Mouse (Mus musculus) kidney, adult 18-20 months (tissue): ENCODE measurements around the gene 4931422A03Rik.

Source experiments
- DNase-seq: peaks from one replicate; pipeline ENCODE4 v3.0.0; 2021

The 4931422A03Rik gene

DNA sequence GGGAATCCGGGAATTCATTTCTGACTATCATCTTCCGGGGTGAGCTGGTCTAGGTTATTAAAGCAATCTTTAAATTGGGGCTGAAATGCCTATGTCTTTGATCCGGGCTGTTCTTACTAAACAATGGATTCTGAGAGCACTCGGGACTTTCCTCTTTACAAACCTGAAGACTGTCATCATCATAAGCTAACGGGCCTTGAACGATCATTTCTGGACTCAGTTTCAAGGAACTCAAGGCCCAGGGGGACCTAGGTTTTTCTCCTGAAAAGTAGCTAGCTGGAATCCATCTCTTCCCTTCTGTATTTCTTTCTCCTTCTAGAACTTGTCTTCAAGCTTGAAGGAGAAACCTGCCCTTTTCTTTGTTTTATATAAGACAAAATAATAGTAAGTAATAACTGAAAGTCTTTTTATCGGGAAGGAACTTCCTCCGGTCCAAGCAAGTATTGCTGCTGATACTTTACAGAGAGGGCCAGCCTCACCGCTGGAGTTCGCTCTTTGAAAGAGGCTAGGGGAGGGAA, 59.2 kb downstream of the 4931422A03Rik start:
- DNase-seq = no peak

DNA sequence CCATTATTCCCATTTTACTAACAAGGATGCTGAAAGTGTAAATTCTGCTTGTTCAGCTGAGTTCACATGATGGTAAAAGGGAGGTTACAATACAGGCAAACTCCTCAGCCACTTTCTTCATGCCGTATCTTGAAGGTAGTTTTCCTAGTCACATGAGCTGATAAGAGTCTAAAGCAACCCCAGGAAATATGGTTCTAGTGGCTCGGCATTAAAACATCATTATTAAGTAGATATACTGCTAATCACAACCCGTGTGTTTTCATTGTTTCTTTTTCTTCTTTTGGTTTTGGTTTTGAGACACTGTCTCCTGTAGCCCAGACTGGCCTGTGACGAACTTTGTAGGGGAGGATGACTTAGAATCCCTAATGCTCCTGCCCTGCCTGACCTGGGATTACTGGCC, 60.0 kb downstream of the 4931422A03Rik start:
- DNase-seq = no peak

DNA sequence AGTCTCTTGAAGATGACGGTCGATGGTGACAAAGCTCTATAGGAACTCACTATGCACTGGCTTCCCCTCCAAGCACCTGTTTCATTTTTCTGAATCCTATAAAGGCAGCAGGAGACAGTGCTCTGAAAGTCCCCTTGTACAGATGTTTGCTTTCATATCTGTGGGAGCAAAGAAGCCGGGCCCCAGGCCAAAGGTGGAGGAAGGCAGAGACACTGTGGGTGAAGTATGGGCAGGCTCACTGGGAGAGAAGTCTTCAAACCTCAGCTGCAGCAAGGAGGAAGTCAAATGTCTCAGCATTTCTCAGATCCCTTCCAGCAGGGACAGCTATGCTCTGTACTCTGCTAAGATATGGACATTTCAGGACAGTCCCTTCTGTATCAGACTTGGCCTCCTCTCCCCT, 62.8 kb downstream of the 4931422A03Rik start:
- DNase-seq = no peak

DNA sequence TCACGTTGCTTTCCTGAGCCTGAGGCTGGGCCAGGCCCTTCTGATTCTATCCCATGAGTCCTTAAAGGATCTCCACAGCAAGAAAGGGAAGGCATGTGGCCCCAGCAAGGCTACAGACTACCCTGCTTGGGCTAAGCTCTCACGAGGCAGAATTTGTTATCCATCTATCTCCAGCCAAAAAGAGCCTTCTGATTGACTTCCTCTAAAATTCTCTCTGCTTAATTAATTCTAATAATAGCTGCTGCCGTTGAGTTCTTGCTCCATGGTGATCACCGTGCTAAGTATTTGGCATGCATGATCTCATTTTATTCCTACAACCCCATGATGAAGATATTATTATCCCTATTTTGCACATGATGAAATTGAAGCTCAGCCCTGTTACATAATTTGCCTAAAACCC, 65.8 kb downstream of the 4931422A03Rik start:
- no peak for DNase-seq

DNA sequence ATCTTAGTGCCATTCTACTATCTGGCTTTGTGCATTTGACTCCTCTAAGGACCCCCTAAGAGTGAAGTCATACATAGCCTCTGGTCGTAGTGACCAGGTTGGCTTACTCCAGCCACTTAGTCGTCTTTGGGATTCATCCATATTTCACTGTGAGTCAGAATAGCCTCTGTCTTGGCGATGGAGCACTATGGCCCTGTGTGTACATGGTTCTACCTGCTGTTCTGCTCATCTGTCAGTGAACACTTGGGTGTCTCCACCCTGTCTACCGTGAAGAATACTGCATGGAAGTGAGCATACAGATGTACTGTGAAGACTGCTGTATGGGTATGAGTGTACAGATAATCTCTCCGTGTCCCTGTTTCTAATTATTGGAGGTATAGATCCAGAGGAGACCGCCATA, 68.6 kb downstream of the 4931422A03Rik start:
- no peak for DNase-seq

DNA sequence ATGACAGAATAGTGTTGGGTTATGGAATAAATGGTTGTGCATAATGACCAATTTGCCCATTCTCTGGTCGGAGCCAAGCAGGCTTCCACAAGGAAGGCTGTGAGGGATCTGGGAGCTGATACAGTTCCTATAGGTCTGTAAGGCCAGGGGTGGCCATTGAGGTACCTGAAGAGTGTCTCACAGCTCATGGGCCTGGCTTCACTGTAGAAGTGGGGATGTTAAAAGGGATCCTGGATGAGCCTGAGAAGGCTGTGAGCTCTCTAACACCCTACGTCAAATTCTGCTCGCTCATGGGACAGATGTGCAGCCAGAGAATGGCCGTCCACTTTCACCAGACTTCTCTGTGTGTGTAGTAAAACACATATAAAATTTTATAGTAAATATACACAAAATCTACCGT, 69.1 kb downstream of the 4931422A03Rik start:
- no peak for DNase-seq

DNA sequence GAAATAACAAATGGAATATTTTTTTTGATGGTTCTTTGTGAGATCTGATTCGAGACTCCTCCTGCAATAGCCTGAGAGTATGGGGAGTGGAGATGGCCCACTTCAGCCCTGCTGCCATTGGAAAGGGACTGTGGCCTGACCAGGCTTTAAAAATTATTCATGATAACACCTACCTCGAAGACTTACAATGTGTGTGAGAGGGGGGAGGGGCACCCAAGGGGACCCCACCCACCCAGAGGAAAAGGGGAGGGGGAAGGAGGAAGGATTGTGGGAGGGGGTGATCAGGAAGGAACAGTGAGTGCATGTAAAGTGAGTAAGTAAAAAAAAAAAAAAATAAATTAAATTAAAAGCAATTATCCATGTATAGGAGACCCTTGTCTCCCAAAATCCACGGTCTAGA, 69.5 kb downstream of the 4931422A03Rik start:
- DNase-seq = no peak

DNA sequence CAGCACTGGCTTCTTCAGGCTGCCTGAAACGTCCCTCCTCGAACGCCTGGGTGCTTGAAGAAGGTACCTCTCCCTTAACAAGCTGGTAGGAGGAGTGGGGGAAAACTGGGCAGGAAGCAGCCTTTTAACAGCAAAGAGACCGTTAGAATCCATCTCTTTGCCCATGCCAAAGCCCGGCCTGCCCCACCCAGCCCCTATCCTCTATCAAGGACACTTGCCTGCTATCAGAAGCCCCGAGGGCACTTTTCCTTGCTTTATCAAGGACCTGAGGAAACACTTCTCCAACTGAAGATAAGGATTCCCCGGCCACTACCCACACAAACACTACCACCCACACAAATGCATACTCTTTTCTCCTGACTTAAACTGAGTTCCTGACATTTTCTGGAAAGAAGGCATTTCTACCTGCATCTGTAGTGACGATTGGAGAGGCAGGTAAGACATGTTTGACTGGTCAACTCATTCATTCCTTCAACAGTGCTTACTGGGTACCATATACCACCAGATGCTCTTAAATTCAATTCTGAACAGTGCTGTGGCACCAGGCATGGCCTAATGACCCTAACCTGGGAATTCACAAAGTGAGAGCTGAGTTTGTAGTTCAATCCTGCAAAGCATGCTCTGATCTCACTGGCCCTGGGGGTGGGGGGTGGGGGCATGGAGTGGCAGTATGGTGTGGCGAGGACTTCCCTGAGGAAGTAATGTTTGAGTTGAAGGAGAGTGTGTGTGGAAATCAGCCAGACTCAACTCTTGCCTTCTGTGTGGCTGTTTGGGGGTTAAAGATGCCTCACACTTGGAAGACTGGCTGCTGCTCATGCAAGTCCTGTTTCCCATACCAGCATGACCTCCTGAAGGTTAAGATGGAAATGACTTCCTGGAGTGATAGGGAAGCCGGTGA, 70.3 kb downstream of the 4931422A03Rik start, which contains the start of gene Lmo2:
Gene Lmo2 (plus strand): TSS at position 338 of the 898 bp plus-strand sequence.
- DNase-seq = no peak

DNA sequence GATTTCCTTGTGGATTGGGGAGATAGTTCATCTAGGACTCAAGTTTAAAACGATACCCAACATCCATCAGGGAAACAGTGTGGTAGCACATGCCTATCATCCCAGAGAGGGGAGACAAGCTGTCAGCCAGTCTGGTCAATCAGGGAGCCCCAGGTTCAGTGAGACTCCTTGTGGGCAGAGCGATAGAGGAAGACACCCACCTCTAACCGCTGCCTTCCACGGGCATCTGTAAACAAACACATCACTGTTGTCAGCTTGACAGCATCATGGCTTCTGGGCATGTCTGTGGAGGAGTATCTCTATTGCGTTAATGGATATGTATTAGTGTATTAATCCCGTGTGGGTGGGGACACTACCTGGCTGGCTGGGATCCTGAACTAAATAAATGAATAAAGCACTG, 71.3 kb downstream of the 4931422A03Rik start:
- DNase-seq = no peak

DNA sequence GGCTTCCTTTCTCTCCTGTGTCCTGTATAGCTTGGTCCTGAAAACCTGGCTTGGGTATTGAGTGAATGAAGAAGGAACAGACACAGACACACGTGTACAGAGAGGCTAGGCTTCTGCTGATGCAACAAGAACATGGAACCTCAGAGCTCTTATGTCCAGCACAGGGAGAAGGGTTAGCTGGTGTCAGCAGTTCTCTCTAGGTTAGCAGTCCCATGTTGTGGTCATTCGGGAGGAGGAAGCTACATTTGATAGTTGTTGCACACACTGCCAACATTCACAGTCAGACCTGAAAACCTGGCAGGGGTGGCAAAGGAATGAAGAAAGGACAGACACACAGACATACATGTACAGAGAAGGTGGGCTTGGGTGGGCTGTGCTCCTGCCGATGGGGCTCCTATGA, 72.4 kb downstream of the 4931422A03Rik start:
- DNase-seq = no peak

DNA sequence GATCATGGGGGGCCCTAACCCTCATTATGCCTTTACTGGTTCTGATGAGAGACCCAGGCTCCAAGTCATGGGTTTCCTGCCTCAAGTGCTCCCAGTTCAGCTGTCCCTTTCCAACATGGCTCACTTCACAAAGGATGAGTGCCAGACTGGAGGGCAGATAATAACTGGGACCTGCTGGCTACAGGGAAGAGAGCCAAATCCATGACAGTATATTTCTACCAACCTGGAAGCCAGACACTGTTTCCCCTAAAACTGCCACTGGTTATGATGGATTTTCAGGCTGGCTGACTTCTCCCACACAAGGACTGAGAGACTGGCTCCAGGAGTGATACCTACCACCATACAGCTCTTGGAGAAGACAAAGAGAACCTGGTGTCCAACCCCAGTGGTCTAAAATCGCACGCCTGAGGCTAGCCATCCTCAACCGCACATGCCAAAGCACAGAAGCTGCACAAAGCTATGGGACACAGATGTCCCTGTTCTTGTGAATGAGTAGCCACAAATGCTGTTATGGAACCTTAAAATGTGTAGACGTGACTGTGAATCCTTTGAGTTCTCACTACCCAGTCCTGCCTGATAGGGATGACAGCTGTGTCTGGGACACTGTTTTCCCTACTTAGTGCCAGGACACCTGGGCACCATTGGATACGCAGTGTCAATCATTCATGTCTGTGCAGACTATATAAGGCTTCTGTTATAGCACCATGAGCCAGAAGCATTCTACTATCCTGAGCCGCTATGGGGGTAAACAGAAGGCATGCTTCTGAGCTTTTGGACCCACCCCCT, 74.9 kb downstream of the 4931422A03Rik start:
- no peak for DNase-seq

DNA sequence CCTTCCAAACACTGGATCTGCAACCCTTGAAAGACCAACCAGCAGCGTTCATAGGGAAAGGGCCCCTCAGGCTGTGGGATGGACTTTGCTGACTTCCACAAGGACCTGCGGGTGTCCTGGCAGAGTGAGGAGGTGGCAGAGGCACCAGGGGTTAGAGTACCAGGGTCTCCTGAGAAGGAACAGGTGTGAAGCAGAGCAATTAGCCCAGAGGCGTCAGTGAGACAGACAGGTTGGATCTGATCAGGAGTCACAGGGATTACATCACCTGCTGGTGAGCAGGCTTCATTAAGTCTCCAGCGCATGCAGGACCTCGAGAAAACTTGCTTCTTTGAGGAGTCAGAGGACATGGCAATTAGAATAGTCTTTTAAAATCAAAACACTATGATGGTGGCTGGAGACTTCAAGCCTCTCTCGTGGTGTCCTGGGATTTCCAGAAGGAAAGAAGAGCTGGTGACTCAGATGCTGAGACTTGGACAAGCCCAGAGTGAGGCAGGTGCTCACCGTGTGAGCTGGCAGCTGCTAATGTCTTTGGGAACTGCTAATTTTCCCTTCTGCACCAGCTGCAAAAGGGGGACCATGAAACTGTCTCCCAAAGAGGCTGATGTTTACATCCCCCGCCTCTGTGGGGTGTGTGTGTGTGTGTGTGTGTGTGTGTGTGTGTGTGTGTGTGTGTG, 80.0 kb downstream of the 4931422A03Rik start:
- no peak for DNase-seq

DNA sequence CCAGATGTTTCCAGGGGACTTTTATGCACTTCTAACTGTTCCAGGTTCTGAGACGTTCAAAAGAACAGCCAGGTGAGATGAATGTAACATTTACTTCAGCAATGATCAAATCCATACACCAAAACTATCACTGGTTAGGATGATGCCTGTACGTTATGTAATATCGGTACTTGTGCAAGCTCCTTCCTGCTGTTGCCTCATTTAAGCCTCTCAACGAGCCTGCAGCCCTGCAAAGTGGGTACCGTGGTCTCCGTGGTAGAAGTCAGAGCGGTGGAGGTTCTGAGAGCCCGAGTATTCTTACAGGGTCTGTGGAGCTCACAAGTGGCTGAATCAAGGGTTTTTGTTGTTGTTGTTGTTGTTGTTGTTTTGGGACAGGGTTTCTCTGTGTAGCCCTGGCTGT, 81.3 kb downstream of the 4931422A03Rik start:
- no peak for DNase-seq

DNA sequence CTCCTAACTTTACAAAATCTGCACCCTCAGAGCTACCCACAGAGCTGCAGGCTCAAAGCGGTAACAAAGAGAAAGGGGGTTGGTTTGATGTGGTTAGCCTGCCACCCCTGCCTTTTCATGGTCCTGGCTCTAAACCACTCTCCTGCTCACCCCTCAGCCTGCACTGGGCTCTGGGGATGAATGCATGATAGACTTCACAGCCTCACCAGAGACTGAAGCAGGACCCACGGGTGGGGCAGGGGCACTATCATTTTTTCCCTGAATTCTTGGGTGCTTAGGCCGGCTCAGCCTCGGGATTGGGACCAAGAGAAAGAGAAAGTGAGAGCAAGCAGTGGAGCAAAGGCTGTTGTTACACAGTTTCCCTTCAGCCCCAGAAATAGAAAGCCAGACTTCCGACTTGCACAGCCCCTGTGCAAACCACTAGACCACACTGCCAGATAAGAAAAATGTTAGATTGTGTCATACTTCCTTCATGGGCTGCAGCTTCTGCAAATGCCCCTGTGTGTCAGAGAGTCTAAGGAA, 82.5 kb downstream of the 4931422A03Rik start:
- DNase-seq = no peak

DNA sequence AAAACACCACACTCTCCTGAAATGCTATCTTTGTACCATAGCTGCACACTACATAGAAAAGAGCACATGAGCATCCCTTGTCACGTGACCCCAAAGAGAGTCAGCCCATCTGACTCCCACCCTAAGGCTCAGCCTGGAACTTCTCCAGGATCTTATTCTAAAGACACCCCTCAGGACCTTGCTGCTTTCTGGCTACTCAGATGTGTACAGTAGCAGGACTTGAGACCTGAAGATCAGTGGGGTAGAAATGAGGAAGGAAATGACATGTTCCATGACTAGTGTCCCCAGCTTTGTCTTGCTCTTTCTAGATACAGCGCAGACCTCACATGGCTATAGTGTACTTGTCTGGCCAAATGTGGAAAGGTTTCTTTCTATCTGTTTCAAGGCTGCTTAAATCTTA, 83.3 kb downstream of the 4931422A03Rik start:
- no peak for DNase-seq

DNA sequence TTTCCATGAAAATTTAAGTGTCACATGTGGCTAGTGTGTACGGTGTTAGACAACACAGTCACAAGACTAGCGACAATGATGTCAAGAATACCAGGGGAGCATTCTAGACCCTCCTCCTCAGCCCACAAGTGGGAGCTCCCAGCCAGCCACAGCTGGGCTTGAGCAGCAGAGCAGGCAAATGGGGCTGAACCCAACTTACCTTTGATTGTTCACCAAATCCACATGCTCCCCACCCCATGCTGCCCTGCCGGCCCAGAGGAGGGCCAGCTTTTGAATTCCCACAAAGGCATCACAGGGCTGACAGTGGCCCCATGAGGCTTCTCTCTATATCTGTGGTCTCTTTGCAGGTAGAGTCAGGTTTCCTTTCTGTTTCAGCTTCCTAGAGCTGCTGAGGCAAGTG, 87.1 kb downstream of the 4931422A03Rik start:
- no peak for DNase-seq

DNA sequence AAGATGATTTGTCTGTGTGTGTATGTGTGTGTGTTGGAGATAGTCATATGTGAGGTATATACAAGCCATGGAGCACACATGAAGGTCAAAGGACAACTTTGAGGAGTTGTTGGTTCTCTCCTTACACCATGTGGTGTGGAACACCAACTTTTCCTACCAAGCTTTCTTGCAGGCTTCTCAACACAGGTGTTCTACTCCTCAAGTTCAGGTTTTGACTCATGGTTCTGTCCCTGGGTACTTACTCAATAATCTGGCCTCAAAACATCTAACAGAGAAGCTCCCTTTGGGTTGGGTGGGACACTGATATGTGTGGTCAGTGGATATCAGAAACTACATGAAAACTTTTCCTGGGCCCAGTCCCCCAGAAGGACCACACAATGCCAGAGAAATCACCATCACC, 89.2 kb downstream of the 4931422A03Rik start:
- DNase-seq = no peak

DNA sequence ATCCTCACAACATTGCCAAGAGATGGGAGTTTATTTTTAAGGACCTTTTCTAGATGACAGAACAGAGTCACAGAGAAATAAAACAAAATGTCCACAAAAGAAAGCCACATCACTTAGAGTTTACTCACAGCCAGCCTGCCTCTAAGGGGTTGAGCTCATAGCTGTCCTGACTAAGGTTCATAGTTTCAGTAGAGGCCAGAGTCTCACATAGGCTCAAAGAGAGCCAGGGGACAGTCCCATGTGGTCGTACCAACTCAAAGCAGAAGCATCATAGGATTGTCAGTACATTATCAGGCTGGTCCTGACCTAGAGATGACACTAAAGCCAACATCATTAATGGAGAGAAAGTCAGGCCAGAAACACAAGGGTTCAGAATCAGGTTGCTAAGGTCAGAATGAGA, 89.6 kb downstream of the 4931422A03Rik start:
- no peak for DNase-seq

DNA sequence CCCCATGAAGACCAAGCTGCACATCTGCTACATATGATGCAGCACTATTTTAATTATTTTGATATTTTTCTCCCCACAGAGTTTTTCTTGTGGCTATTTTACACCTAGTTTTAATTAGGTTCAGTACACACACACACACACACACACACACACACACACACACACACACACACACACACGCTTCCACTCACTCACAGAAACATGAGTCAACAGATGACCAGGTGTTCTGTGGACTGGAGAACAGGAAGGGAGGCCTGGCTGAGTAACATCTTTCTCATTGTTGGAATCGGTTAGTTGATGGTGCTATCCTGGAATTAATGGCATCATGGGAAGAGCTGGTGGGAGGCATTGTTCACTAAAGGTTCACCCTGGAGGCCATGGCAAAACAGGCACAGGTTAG, 90.5 kb downstream of the 4931422A03Rik start:
- DNase-seq = no peak

DNA sequence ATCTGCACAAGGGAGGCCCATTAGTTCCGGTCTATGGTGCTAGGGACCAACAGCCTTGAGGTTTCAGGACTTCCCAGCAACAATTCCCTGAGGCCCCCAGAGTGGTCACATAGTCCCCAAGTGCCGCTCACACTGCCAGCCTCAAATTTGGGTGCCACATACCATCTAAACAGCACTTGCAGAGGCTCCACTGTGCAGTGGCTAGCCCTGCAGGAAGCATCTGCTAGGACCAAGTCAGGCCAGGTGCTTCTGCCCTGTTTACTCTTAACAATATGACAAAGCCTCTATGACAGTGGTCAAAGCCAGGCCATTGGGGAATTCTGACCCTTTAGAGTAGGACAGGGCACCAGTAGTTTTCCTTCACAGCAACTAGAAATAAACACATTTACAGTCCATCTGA, 91.5 kb downstream of the 4931422A03Rik start:
- no peak for DNase-seq

DNA sequence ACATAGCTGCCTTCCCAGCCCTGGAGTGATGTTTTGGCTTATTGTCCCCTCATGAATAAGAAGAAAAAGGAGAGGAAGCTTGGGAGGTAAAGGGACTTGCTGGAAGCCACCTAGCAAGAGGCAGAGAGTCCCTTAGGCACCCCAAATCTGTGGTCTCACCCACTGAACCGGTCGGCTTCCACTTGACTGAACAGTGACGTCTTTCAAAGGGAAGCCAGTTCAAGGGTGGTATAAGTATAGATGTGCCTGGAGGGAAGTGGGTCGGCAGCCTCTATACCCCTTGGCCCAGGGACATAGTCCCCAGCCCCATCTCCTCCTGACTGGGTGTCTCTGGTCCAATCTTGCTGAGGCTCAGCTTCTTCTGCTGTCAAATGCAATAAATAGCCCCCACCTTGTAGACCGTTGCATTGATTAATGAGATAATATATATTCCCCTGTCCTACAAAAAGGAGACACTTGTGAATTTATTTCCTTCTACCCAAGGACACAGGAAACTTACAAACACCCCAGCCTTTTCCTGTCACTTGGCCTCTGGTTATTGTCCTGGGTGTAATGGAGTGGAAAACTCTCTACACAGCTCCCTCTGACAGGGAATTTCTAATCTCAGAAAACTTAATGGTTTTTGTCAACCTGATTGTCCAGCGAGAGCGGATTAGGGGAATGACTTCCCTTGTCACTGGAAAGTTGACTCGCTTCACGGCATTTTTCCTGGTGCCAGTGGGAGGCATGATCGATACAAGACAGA, 92.3 kb downstream of the 4931422A03Rik start:
- DNase-seq = peak; percentile 6

DNA sequence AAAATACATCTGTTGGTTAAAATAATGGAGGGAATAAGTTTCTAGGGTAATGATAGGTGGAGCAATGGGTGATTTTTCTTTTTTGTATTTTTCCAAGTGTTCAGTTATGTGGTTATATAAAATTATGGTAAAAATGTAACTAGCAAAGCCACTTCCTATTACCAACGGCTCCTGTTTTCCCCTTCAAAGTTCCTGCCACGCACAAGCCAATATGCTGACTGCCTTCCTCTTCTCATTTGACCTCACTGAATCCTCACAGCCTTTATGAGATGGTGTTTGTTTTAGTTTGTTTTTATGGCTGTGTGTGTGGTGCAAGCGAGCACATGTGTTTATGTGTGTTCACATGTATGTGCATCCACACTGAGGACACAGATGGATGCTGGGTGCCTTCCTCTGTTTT, 93.5 kb downstream of the 4931422A03Rik start:
- no peak for DNase-seq
